Mouse (Mus musculus) thymus, adult 2 months (tissue): ENCODE measurements at regions not wholly inside any gene's neighbourhood (a gene's known extent, or its start where the extent isn't known, plus 50 kb on each side); places are given as distances from the start of the nearest gene placed in this dataset.
A peak's percentile ranks its signal among the peaks of the same experiment; 100 is the strongest.

Experiments
- DNase-seq: peaks from one replicate; pipeline ENCODE4 v3.0.0; 2021
- H3K27ac ChIP-seq: fragments of 200-500 bp; 2 replicates; pipeline ENCODE4 v1.5.1; 2012; ENCODE audit warnings: low read length, control low read depth; ENCODE audit not compliant: control insufficient read depth, insufficient read depth
- H3K27me3 ChIP-seq: fragments of 200-500 bp; 2 replicates; pipeline ENCODE4 v1.6.1; 2012; ENCODE audit warnings: mild to moderate bottlenecking, low read length, moderate library complexity, mixed read lengths; ENCODE audit not compliant: control insufficient read depth, insufficient read depth
- H3K36me3 ChIP-seq: fragments of 200-500 bp; 2 replicates; pipeline ENCODE4 v1.6.1; 2012; ENCODE audit warnings: mild to moderate bottlenecking, low read length, moderate library complexity; ENCODE audit not compliant: control insufficient read depth, insufficient read depth
- H3K4me1 ChIP-seq: fragments of 200-500 bp; replicated peaks from 2 replicates; pipeline ENCODE4 v1.6.1; 2012; ENCODE audit warnings: low read length; ENCODE audit not compliant: control insufficient read depth, insufficient read depth
- H3K4me3 ChIP-seq: fragments of 200-500 bp; 2 replicates; pipeline ENCODE4 v1.5.1; 2012; ENCODE audit warnings: mild to moderate bottlenecking, low read length, control low read depth, moderate library complexity; ENCODE audit not compliant: control insufficient read depth, insufficient read depth
- CTCF ChIP-seq: fragments of 200-500 bp; IDR thresholded peaks from 2 replicates; pipeline ENCODE4 v1.5.1; 2012; ENCODE audit warnings: mild to moderate bottlenecking, control low read depth, low read length, moderate library complexity, borderline replicate concordance; ENCODE audit not compliant: control insufficient read depth, poor library complexity, insufficient read depth; ENCODE audit errors: extremely low read depth
- POLR2A ChIP-seq: fragments of 200-500 bp; IDR thresholded peaks from 2 replicates; pipeline ENCODE4 v1.6.1; 2012; ENCODE audit warnings: mild to moderate bottlenecking, low read length, control low read depth, moderate library complexity; ENCODE audit not compliant: control insufficient read depth, poor library complexity, insufficient read depth; ENCODE audit errors: extremely low read depth
- WGBS: fragments of 180-500 bp; shearing (Covaris S2); methylation state at CpG from one replicate; pipeline ENCODE4 v1.1.7; 2018; 5-methylcytosine and 5-hydroxymethylcytosine counted together

- no peak for DNase-seq
Observed at GRCm38 (mm10) chr17:84074000-84074782, 113.6 kb downstream of the Zfp36l2 start.

GRCm38 (mm10) chr17:84072426-84073030 is 115.2 kb downstream of the Zfp36l2 start:
- Histone ChIP-seq H3K4me1 (0 out of 2 replicates have a peak, but pooled peaks cover 5% of the 10 kb centered on the region), H3K36me3 (no peaks in the 10 kb centered on the region), H3K4me3 (no peak overlapping the region), H3K27ac (no peak overlapping the region), H3K27me3 (no peaks in the 10 kb centered on the region)
- 93% methylated on average over 4 of the region's 4 CpGs for WGBS
- no peak for DNase-seq
- no peak for TF ChIP-seq CTCF
- TF ChIP-seq POLR2A, result no peak

More at GRCm38 (mm10) chr17:84074000-84074782, 113.6 kb downstream of the Zfp36l2 start:
- Histone ChIP-seq H3K27me3 (no peaks in the 10 kb centered on the region), H3K4me3 (no peak overlapping the region), H3K4me1 (0 out of 2 replicates have a peak, but pooled peaks cover 5% of the 10 kb centered on the region), H3K27ac (no peak overlapping the region), H3K36me3 (no peaks in the 10 kb centered on the region)
- TF ChIP-seq POLR2A, result no peak
- no peak for TF ChIP-seq CTCF
- 61% methylated on average over 10 of the region's 10 CpGs for WGBS

DNA sequence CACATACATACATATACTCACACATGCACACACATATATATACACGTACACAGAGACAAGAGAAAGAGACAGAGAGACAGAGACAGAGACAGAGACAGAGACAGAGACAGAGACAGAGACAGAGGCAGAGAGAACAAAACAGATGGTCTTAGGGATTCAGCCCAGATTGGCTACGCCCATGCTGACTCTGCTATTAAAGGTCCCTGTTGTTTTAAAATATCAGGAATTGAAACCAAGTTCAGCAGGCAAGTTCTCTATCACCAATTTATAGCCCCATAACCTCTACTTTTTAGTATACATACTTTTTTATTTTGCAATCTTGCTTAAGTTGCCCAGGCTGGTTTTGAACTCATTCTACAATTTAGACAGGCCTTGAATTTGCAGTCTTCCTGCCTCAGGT is 115.9 kb downstream of the Zfp36l2 start:
- DNase-seq, result no peak
- no peaks in the 10 kb centered on the region for H3K36me3 ChIP-seq
- H3K4me1 ChIP-seq, result 0 out of 2 replicates have a peak, but pooled peaks cover 5% of the 10 kb centered on the region
- no peak overlapping the region for H3K27ac ChIP-seq
- H3K4me3 ChIP-seq, result no peak overlapping the region
- WGBS, result 99% methylated on average over 2 of the region's 2 CpGs
- H3K27me3 ChIP-seq, result no peaks in the 10 kb centered on the region
- no peak for TF ChIP-seq CTCF
- TF ChIP-seq POLR2A, result no peak

- no peak for DNase-seq
- Histone ChIP-seq H3K27me3 (no peaks in the 10 kb centered on the region), H3K27ac (no peak overlapping the region), H3K4me3 (no peak overlapping the region), H3K4me1 (0 out of 2 replicates have a peak, but pooled peaks cover 5% of the 10 kb centered on the region), H3K36me3 (no peaks in the 10 kb centered on the region)
- 69% methylated on average over 3 of the region's 3 CpGs for WGBS
- TF ChIP-seq POLR2A, result no peak
- TF ChIP-seq CTCF, result no peak
Observed at GRCm38 (mm10) chr17:84070596-84070995, 117.2 kb downstream of the Zfp36l2 start.

- WGBS, result 98% methylated on average over 26 of the region's 26 CpGs
- Histone ChIP-seq H3K27ac (no peak overlapping the region), H3K36me3 (no peaks in the 10 kb centered on the region), H3K4me3 (no peak overlapping the region), H3K27me3 (no peaks in the 10 kb centered on the region), H3K4me1 (peaks cover 22% of the 10 kb centered on the region)
- DNase-seq, result no peak
- TF ChIP-seq POLR2A (no peak), CTCF (no peak)
Observed at GRCm38 (mm10) chr17:84067102-84067501, 120.6 kb downstream of the Zfp36l2 start.

GRCm38 (mm10) chr17:84063791-84064190 is 124.0 kb downstream of the Zfp36l2 start:
- TF ChIP-seq POLR2A (no peak), CTCF (no peak)
- Histone ChIP-seq H3K36me3 (no peaks in the 10 kb centered on the region), H3K4me3 (no peak overlapping the region), H3K27ac (no peak overlapping the region), H3K27me3 (no peaks in the 10 kb centered on the region), H3K4me1 (peaks cover 20% of the 10 kb centered on the region)
- WGBS, result 42% methylated on average over 7 of the region's 7 CpGs
- peak; percentile 24 for DNase-seq
